Mouse (Mus musculus) neutrophil, adult 5-6 weeks (primary cell): ENCODE results near the gene Ccnd2. TPM values are rescaled to one million over a fixed set of nuclear protein-coding genes. Genes with fewer than 3 reads are reported as not detected.

Source experiments
- ATAC-seq: fragments of 151-379, 151-347 bp; 2 replicates; pipeline ENCODE4 v1.8.0; 2017; ENCODE audit warnings: mild to moderate bottlenecking, moderate TSS enrichment; ENCODE audit not compliant: insufficient number of reproducible peaks, poor library complexity, low FRiP score, severe bottlenecking; ENCODE audit errors: extremely low read depth
- total RNA-seq: library from RNA; stranded (forward); fragments of 200-1000 nt; gene quantifications from 2 replicates; pipeline ENCODE4 v1.2.3, GENCODE M21; 2017

Ccnd2 gene
- total RNA-seq, 1 experiment from 2014 or later, result 18.5 TPM

DNA sequence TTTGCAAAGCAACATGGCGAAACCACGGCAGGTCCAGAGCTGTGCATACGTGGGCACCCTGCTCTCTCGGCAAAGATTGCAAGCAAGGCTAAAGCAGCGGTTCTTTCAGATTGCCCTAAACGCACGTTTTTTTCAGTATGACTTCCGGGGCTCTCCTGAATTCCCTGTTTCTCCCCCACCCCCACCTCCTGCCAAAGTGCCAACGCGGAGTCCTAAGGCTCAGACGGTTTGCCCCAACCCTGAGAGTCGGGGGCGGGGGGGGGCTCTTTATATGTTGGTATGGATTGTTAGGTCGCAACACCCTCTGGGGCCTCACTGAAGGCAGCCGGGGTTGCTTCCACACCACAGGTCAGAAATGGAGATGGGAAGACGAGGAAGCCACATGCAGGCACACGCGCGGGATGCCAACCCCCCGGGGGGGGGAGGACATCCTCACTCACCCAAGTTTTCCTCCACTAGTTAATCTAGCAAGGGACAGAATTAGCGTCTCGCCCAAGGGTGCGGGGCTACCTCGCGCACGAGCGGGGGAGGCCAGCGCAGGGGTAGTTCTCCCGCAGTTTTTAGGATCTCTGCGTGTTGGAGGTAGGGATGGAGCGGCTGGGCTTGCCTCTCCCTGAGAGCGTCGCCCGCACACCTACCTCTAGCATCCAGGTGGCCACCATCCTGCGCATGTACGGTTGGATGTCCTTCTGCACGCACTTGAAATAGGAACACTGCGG is 1.9 kb downstream of the Ccnd2 start:
- no peak for ATAC-seq

DNA sequence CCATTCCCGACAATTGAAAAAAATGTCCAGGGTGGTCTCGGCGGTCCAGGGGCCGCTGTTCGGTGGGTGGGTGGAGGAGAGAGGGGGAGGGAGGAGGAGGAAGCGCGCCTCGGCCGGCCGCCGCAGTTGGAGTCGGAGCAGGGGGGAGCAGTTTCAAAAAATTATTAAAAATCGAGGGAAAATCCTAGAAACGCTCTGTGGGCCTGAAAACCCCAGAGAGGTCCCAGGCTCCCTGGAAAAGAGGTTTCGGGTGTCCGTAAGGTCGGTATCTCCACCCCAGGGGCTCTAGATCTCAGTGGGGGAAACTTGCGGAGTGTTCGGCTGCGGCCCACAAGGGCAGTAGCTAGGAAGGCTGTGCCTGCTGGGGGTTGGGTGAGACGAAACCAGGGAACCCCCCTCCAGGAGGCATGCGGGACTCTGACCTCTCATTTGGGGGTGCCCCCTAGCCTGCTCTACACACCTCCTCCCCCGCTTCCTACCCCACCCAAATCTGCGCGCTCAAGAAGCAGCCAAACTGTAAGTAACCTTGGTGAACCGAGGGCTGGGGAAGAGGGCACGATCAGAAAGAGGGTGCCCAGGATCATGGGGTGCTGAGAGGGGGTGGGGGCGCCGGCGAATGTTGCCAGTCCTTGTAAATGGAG is 2.6 kb downstream of the Ccnd2 start:
- ATAC-seq, result 0 out of 2 replicates have a peak, but pooled peaks have one; percentile 7

DNA sequence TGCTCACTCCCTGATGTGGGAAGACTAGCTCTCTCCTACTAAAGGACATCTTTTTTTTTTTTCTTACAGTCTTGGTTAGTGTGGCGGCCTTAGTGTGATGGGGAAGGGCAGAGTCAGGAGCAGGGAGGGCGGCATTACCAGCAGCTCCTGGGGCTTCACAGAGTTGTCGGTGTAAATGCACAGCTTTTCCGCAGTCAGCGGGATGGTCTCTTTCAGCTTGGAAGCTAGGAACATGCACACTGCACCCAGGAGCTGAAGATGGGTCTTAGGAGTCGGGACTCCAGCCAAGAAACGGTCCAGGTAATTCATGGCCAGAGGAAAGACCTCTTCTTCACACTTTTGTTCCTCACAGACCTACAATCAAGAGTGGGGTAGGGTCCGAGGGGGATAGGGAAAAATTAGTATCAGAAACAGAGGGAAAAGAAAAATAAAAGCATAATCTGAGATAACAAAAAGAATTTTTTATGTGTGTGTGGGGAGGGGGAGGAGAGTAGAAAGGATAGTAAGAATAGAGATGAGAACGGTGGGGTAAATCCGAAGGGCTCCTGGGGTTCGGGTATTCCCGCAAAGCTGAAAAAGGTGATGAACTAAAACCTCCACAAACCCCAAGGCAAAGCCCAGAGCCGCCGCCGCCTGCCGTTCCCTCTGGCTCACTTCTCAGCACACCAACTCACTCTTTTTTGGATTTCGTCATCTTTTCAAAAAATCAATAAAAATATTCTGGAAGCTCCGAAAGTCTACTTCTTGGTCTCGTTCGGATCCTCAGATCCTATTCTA is 3.3 kb downstream of the Ccnd2 start:
- ATAC-seq, result no peak

DNA sequence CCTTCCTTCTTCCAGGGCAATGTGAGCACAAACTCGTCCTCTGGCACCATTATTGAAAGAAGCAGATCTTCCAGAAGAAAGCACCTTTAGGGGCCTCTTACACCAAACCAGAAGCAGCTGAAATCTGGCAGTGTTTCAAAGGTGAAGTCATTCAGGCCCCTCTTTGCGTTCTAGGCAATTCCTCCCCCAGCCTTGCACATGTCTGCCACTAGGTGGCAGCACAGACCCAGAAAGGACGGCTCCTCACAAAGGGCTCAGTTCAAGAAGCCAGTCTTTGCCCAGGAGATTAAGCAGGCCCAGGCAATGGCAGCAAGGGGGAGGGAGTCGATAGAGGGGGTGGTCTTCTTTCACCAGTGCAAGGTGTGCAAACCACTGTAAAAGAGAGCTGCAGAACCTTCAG is 4.3 kb downstream of the Ccnd2 start:
- peak; percentile 67 for ATAC-seq

DNA sequence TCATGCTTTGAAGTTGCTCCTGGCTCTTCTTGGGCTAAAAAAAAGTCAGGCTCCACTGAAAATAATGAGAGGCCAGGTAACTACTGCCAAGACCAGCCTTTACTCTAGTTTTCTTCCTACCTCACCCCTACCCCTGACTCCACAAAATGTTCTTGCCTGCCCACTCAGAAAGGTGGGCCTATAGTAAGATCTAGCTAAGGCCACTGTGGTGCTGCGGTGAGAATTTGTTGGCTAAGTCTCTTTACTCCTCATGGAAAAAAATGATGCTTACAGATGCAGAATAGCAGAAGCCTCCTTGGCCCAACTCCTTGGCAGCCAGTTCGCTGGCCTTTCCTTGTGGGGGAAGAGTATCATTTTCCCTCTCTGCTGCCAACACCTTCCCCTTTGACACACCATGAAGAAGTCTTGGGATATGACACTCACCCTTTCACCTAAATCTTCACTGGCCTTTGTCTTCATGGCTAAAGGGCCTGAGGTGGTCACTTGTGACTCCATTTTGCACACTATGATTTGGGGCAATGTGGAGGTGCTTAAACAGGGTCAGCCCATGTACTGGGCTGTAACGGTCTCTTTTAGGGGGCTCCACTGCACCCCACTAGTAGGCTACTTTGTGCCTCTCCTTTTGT is 5.6 kb downstream of the Ccnd2 start:
- ATAC-seq, result no peak

DNA sequence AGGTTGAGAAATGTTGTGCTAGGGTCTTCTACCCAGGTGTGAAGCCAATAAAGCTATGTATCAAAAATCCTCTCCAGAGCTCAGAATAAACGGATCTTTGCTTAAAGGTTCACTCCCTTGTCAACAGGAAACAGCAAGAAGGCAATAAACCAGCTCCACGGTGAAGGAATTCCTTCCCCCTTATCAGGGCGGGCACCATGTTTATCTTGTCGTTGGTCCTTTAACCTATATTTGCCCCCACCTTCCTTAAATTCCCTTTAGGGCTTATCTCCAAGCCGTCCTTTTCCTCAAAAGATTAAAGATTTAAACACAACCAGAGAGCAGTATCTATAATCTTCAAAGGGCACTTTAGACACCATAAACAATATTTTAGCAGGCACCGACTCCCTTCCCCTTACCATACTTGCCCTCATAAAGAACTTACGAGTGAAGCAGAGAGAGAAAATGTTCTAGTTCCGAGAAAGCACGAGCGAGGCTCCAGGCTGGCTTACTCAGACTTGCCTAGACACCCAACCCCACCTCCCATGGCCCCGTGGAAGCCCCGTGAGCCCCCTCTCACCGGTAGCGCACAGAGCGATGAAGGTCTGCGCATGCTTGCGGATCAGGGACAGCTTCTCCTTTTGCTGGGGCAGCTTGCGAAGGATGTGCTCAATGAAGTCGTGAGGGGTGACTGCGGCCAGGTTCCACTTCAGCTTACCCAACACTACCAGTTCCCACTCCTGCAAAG is 6.4 kb downstream of the Ccnd2 start:
- ATAC-seq, result no peak

DNA sequence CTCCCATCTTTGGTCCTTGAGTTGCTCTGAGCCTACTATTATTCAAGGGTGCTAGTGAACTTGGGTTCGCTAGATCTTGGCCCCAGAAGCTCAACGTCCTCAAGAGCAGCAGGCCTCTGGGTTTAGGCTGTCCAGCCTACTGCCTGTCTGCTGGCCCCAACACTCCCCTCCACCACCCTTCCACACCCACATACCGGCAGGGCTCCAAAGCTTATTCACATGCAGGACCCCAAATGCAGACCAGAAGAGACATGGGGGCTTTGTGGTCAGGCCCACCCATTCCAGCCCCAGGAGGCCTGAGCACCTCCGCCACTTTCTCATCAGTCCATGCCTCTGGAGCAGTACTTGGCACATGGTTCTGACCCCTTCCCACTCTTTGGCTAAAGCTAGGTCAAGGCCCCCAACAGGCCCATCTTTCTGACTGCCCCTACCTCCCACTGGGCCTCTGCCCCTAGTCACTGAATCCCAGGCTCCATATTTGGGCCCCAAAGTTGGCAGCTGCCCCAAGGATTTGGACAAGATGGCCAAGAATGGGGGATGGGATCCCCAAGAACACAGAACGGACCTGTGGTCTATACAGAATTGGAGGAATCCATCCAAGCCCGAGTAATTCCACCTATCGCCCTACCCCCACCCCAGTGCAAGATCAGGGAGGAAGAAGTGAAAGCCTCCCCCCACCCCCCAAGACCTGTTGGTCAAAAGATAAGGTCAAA is 8.3 kb downstream of the Ccnd2 start:
- no peak for ATAC-seq

DNA sequence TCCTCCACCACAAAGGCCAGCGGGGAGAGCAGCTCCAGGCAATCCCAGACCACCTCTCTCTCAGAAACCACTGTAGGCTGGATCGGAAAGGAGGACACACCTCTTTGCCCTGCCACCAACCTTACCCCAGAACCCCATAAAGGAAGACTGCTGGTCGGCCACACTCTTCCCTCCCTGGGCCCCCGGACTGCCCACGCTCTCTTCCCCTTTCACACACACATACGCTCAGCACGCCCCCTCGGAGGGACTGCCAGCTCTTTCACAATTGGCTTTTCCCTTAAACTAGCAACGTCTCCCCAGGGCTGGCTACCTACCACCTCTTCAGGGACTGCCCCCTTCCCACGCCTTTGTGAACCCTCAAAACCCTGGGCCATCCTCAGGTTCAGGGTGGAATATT is 8.9 kb downstream of the Ccnd2 start:
- ATAC-seq, result no peak

DNA sequence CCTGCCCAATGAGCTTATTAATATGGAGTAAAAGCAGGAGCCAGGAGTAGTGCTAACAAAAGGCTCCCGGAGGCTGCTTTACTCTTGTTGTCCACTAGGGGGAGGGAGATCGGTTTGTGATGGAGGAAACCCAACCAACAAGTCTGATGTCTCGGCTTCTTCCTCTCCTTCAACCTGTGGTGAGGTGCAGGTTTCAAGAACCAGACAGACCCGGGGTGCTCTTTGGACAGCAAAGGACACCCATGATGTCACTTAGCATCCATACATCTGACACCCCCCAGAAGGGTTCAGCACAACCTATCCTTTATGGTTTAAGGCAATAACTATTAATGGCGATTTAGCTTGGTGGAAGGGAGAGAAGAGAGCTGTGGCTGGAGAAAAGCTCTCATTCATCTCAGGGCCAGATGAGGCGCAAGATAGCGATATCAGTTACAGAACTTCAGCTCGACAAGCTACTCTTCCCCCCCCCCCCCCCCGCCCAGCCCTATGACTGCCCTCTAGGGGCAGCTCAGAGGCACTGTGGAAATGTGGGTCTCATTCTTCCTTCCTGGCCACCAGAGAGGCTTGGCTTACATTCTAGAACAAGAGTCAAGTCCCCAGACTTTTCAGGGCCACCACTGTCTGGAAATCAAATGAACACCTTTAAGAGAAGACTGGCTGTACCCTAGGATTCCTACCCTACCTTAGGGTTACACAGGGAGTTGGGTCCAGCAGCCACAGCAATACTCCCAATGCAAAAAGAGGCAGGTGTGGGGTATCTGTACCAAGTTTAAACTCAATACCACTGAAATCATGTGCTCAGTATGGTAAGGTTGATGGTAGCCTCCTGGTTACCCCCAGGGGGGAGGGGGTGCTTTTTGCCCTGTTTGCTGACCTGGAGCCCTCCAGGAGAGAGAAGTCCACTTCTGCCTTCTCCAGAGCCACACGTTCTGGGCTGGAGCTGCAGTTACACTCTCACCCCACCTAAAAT is 9.6 kb downstream of the Ccnd2 start:
- ATAC-seq, result peak; percentile 73

DNA sequence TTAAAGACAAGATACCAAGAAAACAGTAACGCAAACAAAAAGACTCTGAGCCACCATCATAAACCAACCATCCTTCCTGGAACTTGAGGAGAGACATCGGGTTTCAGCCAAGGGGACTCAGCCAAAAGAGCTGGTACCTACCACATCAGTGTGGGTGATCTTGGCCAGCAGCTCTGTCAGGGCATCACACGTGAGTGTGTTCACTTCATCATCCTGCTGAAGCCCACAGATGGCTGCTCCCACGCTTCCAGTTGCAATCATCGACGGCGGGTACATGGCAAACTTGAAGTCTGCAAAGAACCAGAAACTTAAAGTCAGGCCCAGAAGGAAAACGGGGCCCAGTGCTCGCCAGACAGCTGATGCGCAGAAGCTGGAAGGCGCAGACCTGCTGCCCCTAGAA is 13.0 kb downstream of the Ccnd2 start:
- ATAC-seq, result no peak

DNA sequence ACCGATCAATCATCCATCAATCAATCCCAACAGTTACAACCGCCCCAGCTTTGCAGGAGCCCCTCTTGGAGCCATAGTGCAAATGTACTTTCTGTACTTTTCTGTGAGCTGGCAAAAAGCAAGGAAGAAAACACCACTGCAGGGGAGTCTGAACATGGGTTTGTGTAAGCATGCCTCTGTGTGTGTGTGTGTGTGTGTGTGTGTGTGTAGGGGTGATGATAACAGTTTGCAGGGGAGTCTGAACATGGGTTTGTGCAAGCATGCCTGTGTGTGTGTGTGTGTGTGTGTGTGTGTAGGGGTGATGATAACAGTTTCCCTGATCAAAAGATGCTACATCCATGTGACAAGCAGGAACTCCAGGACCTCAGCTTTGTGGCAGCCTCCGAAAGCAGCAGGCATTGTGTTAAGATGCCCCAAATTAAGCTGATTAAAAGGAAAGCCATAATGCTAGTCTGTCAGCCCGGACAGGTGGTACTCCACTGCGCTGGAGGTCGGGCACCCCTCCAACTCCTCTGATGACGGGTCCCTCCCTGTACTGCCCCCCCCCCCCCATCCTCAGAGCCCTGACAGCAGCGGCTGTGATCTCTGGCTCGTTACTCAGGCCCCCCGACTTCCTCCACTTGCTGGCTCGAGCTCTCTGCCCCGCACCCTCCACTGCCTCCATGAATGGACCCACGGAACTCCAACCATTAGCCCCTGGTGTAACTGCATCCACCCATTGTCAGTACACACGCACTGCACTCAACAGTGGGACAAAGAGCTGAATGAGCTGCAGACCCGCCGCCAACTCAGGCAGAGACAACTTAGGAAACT is 18.4 kb downstream of the Ccnd2 start:
- ATAC-seq, result no peak

DNA sequence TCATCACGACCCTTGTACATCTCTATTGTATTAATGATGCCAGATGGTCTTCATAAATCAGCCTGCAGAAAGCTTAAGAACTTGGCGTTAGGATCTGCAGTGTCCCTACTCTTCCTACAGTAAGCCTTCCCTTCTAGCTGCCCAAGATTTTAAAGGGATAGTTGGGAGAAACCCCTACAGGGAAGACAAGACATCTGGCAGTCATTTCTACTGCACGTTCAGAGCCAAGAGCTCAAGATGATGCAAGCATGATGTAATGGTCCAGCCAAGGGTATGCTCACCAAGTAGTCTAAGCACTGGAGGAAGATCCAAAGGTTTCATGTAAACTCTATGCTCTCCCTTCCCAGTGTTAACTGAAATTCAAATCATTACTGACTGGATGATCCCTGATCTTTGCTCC is 19.3 kb downstream of the Ccnd2 start:
- no peak for ATAC-seq

DNA sequence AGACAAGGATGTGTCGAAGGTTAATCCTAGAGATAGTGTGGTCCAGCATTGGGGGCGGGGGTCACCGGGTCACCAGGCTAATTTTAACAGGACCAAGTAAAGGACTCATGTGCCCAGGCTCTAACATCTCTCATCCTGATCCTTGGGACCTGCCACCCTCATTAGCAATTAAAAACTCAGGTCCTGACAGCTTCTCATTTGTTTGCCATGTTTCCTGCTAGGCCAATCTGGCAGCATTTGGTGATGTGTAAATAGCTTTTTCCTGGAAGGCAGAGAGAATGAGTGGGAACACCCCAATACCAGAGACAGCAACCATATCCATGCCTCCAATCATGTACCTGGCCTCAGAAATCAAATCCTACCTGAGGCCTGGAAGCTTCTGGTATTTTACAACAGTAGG is 20.0 kb downstream of the Ccnd2 start:
- ATAC-seq, result no peak

DNA sequence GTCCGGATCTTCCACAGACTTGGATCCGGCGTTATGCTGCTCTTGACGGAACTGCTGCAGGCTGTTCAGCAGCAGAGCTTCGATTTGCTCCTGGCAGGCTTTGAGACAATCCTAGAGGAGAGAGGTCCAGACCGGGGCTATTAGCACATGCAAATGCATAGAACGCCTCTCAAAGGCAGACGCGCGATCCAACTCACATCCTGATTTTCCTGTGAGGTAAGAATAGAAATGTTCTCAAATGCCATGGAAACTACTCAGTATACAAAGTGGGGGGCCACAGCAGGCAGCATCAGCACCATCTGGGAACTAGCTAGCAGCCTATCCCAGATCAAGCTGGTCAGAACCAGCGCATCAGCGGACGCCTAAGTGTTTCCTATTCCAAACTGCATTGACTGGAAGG is 21.6 kb downstream of the Ccnd2 start:
- no peak for ATAC-seq

DNA sequence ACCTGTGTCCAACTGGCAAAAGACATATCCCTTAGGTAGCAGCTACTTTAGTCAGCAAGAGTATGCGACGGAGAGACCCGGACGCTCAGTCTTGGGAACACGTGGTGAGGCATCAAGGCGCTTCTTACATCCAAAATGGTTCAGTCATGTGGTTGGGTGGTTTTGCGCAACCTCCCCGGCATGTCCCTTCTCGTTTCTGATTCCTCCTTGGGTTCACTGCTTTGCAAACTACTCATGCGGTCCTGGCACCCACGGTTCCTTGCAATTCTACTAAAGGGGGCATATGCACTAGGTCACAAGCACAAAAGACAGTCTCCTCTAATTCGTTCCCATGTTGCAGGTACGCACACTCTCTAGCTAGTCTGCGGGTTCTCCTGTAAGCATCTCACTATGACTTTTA is 22.3 kb downstream of the Ccnd2 start:
- no peak for ATAC-seq

DNA sequence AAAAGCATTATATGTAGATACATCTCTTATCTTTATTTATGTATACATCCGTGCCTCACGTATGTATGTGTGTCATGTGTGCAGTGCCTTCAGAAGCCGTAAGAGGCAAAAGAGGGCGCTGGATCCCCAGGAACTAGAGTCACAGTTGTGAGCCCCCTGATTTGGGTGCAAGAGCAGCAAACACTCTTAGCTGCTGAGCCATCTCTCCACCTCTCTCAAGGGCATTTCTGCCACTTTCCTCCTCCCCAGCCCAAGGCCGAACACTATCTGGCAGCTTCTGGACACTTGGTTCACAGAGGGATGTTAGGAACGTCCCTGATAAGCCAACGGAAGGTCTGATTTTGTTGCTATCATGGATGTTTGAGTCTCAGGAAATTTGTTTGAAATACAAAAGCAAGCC is 28.5 kb downstream of the Ccnd2 start:
- ATAC-seq, result no peak

DNA sequence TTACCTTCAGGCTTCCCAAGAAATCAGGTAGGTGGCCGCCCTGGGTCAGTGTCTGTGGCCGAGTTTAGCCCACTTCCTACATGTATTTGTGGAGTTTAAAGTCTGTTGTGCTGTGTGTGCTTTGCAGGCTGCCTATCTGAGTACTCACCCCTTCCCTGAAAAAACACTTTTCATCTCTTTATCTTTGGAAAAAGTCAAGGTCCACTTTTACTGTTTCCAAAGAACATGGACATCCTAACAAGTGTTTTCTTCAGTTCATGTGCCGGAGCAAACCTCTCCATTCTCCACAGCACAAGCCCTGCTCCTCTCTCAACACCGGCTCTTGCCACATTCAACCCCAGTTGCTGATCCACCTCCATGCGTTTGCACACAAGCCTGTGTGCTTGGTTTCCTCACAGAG is 29.0 kb downstream of the Ccnd2 start:
- ATAC-seq, result no peak
